Mouse (Mus musculus) left cerebral cortex, postnatal 36 days (tissue): ENCODE measurements around the gene Zfp995. TPM values are rescaled to one million over a fixed set of nuclear protein-coding genes. Genes with fewer than 3 reads are reported as not detected.
"Not testable (repeated sequence)": the region's sequence is repeated elsewhere in the genome, so short reads cannot be mapped to it uniquely, and the experiment has no call there.

Source experiments
- DNase-seq, 2 experiments: peaks; one replicate each; pipeline ENCODE4 v3.0.0; 2021 to 2022; ENCODE audit warnings: low spot score in 2 of 2, mixed read lengths in 1 of 2
- intact Hi-C: fragments of 180-260 bp; cut with DNase I; formaldehyde crosslinking; loops from one replicate; pipeline ENCODE4 v1.15.1; 2025
- total RNA-seq, 2 experiments: library from RNA; stranded (reverse); gene quantifications; 2 replicates each; pipeline ENCODE4 v1.2.3; 2021

Gene Zfp995
- total RNA-seq, result 1 to 10 TPM; 4.9 to 5.4 TPM

DNA sequence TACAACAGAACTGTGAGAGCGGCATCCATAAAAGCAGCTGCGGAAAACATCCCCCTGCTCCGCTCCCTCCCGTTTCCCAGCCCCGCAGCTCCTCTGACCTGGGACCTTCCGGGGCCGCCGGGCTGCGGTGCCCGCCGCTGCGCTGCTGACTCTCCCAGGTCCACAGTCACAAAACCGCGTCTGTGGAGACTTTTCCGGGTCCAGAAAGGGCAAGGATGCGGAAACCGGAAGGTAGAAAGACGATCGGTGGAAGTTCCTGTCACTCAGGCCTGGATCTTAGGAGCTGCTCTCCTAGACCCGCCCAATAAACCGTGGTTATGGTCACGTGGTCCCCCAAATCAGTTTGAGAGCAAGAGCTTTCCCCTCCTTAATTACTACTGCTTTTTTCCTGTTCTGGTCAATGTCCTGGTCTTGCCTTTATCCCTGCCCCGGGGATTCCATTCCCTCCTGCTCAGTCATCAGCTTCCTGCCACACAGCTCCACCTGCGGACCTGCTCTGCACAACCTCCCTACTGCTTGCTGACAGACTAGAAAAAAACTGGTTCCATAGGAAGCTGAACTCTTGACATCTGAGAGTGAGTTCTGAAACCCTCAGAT lies at the start of gene Zfp995:
TSS of gene Zfp995 (minus strand) at position 471 of the 597 bp plus-strand sequence.
- intact Hi-C loops, result not testable (repeated sequence)
- peak; percentile 62 to 64 for DNase-seq

DNA sequence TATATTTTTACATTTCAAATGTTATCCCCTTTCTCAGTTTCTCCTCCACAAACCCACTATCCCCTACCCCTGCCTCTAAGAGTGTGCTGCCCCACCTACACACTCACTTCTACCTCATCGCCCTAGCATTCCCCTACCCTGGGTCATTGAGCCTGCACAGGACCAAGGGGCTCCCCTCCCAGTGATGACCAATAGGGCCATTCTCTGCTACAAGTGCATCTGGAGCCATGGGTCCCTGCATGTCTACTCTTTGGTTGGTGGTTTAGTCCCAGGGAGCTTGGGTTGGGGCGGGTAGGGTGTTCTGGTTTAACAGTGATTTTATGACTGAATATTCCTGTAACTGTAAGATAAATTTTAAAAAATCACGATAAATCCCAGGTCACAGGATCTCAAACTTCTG lies 687 bp downstream of the Zfp995 start:
- DNase-seq, result peak in 1 of 2 experiments; percentile 4
- intact Hi-C loops, result no loop called here

DNA sequence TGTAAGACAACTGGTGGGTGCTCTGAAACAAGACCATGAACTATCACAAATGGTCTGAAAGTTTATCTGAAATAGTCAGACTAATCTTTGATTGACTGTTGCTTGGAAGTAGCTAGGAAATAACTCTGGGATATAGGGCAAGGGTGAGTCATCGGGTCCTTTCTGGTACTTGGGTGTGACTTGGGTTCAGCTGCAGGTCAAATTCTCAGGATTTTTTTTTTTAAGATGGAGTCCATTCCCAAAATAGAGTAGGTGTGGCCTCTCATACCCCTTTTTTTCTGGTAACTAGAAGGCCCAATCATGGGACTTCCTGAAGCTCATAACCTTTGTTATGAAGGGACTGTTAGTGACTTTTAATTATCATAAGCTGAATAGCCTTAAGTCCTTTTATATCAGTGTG lies 38.5 kb downstream of the Zfp995 start:
- intact Hi-C loops, result no loop called here

DNA sequence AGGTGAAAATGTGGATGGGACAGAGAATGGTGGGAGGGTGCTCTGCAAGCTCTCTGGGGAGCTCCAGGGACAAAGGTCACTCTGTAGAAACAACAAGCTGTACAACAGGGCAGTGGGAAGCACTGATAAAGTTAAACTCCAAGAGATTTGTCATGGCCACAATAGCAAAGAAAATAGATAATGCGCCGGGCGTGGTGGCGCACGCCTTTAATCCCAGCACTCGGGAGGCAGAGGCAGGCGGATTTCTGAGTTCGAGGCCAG lies 63.5 kb downstream of the Zfp995 start:
- DNase-seq, intact Hi-C loops: not testable (repeated sequence)

More for the DNA sequence above, 38.5 kb downstream of the Zfp995 start:
- no peak for DNase-seq

DNA sequence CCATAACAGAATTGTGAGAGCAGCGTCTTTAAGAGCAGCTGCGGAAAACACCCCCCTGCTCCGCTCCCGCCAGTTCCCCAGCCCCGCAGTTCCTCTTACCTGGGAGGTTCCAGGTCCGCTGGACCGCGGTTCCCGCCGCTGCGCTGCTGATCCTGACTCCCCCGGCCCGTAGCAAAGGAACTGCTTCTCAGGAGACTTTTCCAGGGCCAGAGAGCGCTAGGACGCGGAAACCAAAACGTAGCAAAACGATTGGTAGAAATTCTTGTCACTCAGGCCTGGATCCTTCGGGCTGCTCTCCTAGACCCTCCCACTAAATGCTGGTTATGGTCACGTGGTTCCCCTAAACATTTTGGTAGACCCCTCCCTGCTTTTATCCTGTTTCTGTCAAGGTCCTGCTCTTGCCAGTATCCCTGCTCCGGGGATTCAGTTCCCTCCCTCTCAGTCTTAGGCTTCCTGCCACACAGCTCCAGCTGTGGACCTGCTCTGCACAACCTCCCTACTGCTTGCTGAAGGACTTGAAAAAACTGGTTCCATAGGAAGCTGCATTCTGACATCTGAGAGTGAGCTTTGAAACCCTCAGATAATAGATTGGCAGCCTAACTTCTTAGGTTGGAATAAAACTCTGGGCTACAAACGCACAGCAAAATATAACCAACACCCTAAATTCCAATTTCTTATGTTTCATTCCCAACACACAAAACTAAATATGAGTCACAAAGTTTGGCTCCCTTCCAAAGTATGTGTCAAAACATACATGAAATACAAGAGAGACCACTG lies 64.0 kb downstream of the Zfp995 start, which contains the start of gene Zfp820:
TSS of gene Zfp820 (minus strand) at position 228 of the 777 bp plus-strand sequence.
- peak; percentile 17 to 18 for DNase-seq
- intact Hi-C loops, result no loop called here

DNA sequence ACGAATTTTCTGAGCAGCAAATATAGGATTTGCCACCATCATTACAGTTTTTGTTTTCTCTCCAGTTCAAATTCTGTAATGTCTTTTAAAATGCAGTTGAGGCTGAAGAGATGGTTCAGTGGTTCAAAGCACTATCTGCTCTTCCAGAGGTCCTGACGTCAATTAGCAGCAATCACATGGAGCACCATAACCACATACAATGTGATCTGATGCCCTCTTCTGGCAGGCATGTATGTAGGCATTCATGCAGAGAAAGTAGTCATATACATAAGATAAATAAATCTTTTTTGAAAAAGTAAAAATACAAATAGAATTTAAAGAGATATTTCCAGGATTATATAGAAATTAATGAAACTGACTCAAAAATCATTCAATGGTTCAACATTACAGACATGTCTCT lies 71.2 kb downstream of the Zfp995 start:
- no peak for DNase-seq

More for the DNA sequence above, 71.2 kb downstream of the Zfp995 start:
- intact Hi-C loops, result no loop called here

Other genes starting within 250 kb of the Zfp995 start
- 1 to 10 TPM; 6.5 to 9.0 TPM for gene Gm10226, start 218.1 kb downstream of the Zfp995 start, total RNA-seq
- 1 to 10 TPM; 6.8 to 9.5 TPM for gene Zfp760, start 202.2 kb downstream of the Zfp995 start, total RNA-seq
- 1 to 10 TPM; 3.4 to 3.5 TPM for gene Zfp229, start 179.1 kb downstream of the Zfp995 start, total RNA-seq
- under 1 TPM; 0.72 to 1.00 TPM for gene Zfp820, start 64.2 kb downstream of the Zfp995 start, total RNA-seq
- gene Zfp942, start 52.5 kb upstream of the Zfp995 start, total RNA-seq, result 10 to 100 TPM; 12.0 to 16.5 TPM
- gene Zfp943, start 52.6 kb upstream of the Zfp995 start, total RNA-seq, result 10 to 100 TPM; 17.5 to 18.3 TPM